Mouse (Mus musculus) right cerebral cortex, adult 2 months (tissue): Measurements from ENCODE around the gene Vcpkmt.
A peak's percentile ranks its signal among the peaks of the same experiment; 100 is the strongest.

Source experiments
- DNase-seq, 2 experiments: peaks; one replicate each; pipeline ENCODE4 v3.0.0; 2021 to 2022; ENCODE audit warnings: low spot score in 2 of 2

The Vcpkmt gene

GRCm38 (mm10) chr12:69538362-69538950, 44.4 kb downstream of the Vcpkmt start:
- DNase-seq, result peak in 1 of 2 experiments; percentile 8

DNA sequence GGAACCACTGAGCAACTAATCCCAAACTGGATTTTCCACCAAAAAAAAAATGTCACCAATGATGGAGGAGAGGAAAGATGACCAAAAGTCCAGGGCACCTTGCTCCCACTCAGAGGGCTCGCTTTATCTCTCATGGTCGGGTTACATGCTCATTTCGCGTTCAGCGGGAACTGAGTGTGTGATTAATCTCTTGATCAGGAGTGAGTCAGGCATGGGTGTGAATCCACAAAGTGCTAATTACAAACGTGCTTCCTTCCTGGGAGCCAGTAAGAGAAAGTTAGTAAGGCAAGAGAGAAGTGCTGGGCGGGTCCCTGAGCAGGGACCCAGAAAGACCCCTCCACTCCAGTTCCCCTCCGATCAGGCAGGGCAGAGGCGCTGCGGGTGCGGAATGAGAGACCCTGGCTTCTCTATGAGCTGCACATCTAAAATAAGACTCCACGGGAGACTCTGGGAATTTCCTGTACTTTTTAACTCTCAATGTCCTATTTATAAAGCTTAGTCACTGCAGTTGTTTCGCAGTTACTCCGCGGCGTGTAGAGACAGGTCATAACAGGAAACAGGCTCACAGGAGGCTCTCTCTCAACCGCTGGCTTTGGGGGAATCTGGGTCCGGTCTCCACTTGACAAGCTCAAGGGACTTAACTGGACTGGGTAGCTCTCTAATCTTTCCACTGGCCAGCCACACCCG, 45.0 kb downstream of the Vcpkmt start:
- DNase-seq, result peak; percentile 43 to 50

DNA sequence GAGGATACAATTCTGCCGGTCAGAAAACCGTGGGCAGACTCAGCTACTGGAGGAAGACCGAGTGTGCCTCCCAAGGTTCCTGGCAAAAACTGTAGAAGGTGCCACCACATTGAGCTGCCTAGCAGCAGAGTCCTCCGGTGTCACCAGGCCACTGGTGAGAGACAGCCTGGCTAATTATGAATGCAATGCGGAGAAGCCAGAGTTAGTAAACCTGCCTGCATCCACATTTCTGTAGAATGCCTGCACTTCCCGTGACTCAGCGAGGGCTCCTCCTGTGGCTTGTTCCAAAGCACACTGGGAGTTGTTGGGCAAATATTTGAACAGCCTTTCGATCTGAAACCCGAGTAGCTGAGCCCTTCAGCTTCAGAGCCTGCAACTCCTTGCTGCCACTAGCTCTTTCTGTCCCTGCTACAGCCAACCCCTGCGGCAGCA, 45.6 kb downstream of the Vcpkmt start:
- peak; percentile 27 to 33 for DNase-seq

- DNase-seq, result no peak
These were observed 46.1 kb downstream of the Vcpkmt start for GRCm38 (mm10) chr12:69536616-69537242.

- DNase-seq, result no peak
These were observed 49.6 kb downstream of the Vcpkmt start for GRCm38 (mm10) chr12:69533237-69533636.

DNA sequence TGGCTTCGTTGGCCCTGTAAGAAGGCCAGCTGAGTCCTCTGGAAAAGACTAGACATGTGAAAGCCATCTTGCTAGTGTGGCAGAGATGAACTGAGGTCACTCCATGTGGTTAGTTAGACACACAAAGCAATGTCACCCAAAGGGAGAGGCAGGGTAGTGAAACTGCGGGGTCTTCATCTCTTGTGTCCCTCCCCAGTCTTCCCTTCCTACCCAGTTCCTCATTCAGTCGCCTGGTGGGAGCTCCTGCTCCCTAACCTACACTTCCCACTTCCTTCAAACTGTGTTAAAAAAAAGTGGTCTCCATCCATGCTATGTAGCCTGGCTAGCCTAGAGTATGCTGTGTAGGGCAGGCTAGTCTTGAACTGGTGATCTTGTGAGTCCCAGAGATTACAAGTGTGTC, 50.3 kb downstream of the Vcpkmt start:
- DNase-seq, result no peak

DNA sequence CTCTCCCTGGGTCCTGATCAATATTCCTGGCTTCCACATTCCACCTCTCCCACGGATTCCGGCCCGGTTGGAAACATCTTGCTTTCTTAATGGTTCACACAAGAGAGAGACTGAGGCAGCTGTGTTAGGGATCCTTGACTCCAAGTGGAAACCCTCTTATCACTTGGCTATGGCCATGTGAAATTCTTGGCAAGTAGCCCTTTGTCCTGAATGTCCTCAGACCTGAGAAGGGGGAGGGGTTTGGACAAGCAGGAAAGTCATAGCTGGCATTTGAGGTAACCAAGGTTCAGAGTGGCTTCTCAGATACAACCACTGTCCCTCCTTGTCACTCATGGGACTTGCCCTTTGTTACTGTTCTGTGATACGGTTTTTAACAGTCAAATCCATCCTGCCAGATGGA, 50.7 kb downstream of the Vcpkmt start:
- DNase-seq, result no peak

GRCm38 (mm10) chr12:69529694-69530403, 53.0 kb downstream of the Vcpkmt start:
- DNase-seq, result no peak

DNA sequence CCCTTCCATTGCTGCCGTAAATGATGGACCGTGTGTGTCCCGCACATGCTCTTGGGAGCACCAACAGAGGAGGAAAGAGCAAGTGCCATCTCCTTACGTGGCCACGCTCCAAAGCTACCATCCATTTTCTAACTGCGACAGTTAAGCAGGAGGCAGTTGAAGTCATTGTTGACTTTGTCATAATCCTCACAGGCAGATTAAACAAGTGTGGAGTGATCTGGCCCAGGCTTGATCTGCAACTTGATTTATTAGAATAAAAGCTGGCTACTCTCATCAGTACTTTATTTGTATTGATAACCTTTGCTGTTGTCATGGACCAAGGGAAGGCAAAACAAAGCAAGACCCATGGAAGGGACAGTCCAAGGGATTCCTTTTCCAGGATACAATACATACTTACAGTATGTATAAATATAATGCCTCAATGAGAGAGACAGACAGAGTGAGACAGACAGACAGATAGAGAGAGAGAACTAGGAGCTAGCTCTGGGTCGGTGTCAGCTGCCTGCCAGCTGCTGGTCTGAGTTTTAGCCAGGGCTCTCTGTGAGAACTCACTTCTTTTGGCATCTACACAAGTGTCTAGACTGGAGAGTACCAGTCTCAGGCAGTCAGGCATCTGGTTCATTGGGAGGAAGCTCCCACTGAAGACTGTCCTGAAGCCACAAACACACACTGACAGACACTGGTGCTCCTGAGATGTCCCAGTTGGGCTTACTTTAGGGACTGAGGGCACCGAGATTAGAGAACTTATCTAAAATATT, 54.4 kb downstream of the Vcpkmt start:
- no peak for DNase-seq
